Mouse (Mus musculus) ES-E14 (cell line): ENCODE measurements around the gene Ccdc154.
"Not testable (repeated sequence)": the region's sequence is repeated elsewhere in the genome, so short reads cannot be mapped to it uniquely, and the experiment has no call there.

Source experiments
- HCFC1 ChIP-seq: IDR thresholded peaks from 2 replicates; pipeline ENCODE4 v1.6.1; 2012; ENCODE audit warnings: low read length, inconsistent platforms, borderline replicate concordance; ENCODE audit not compliant: insufficient read depth
- MAFK ChIP-seq: IDR thresholded peaks from 2 replicates; pipeline ENCODE4 v1.6.1; 2014; ENCODE audit warnings: mild to moderate bottlenecking, low read depth, low read length, inconsistent platforms; ENCODE audit not compliant: insufficient read depth
- ZC3H11A ChIP-seq: IDR thresholded peaks from 2 replicates; pipeline ENCODE4 v1.6.1; 2012; ENCODE audit warnings: low read depth, mild to moderate bottlenecking, inconsistent platforms, low read length, borderline replicate concordance

DNA sequence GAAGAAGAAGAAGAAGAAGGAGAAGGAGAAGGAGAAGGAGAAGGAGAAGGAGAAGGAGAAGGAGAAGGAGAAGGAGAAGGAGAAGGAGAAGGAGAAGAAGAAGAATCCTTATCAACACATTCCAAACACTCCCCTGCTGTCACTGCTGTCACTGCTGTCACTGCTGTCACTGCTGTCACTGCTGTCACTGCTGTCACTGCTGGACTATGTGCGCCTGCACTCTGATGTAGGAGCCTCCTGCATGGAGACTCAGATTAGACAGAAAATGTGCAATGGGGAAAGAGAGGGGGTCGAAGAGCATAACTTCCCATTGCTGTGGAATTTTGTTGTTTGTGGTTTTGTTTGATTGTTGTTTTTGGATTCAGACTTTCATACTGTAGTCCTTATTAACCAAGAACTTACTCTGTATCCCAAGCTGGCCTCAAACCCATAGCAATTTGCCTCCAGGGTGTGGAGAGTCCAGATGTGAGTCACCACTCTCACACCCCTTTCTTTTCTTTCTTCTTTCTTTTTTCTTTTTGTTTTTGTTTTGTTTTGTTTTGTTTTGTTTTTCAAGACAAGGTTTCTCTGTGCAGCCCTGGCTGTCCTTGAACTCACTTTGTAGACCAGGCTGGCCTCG is 36.7 kb upstream of the Ccdc154 start:
- not testable (repeated sequence) for TF ChIP-seq ZC3H11A, MAFK, HCFC1
